Mouse (Mus musculus) C2C12 (cell line): ENCODE results near the gene Ssbp2.

Experiments used
- CTCF ChIP-seq: IDR thresholded peaks from one replicate; pipeline ENCODE4 v1.5.1; 2011; ENCODE audit not compliant: control insufficient read depth, insufficient read depth, insufficient read length
- MYOG ChIP-seq: IDR thresholded peaks from one replicate; pipeline ENCODE4 v1.6.1; 2011; ENCODE audit not compliant: control insufficient read depth, insufficient read length; ENCODE audit errors: extremely low read depth

DNA sequence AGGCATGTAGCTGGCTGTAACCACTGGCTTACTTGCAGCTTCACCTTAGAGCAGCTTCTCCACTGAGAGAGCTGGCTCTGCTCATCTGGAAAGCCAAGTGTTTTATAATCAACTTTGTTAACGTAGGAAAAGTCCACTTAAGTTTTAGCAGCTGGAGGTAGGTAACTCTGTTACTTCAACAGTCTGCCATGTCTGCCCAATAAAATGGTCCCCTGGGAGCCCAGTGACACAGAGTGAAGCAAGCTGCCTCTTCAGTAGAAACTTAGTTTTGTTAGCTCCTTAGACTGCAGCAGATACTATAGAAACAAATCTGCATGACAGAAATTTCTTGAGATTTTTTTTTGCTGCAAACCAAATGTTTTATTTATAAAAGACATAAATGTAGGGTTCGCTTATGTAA lies 202.7 kb downstream of the Ssbp2 start:
- TF ChIP-seq MYOG = no peak
- TF ChIP-seq CTCF = no peak
